Mouse (Mus musculus): Measurements from ENCODE around the gene Gm5105. TPM values are rescaled to one million over a fixed set of nuclear protein-coding genes. Genes with fewer than 3 reads are reported as not detected.

Gene Gm5105
- polyA plus RNA-seq, 1 experiment from 2014 or later, result 0.22 TPM

- WGBS, result 67% methylated on average over 4 of the region's 4 CpGs
- Histone ChIP-seq H3K9me3 (ENCODE audit: control insufficient read depth, low read length) (peaks cover 4% of the 10 kb centered on the region; the same call in 1 of the 2 replicates), H3K4me1 (ENCODE audit: control insufficient read depth, insufficient read depth, low read length) (0 out of 2 replicates have a peak, but pooled peaks cover 7% of the 10 kb centered on the region), H3K27me3 (ENCODE audit: control insufficient read depth, insufficient read depth, low read length) (no peaks in the 10 kb centered on the region), H3K9ac (ENCODE audit: low read depth, low read length) (no peak overlapping the region), H3K4me3 (ENCODE audit: low read length) (no peak overlapping the region), H3K36me3 (ENCODE audit: control insufficient read depth, insufficient read depth, low read length) (no peaks in the 10 kb centered on the region), H3K27ac (ENCODE audit: low read depth, low read length) (no peak overlapping the region), H3K4me2 (replicated peaks; ENCODE audit: low read depth, low read length) (no peak overlapping the region)
- ATAC-seq (ENCODE audit: low FRiP score, low TSS enrichment), result no peak
Observed at GRCm38 (mm10) chr3:138001865-138002264, 65.3 kb downstream of the Gm5105 start.

DNA sequence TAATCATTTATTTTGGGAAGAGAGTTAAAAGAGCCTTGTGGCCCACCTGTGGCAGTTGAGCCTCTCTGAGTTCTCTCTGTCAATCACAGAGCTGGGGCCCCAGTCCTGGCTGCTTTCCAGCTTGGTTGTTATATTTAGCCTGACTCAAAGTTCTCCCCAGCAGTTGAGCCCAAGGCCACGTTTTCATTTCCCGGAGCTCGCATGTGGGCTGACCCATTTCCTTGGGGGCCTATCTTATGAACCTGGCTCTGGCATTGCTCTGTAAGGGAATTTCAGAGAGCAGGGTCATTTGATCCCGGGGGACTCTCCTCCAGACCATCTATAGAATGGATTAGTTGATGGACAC is 66.5 kb downstream of the Gm5105 start:
- H3K4me2 ChIP-seq (replicated peaks; ENCODE audit: low read depth, low read length), result no peak overlapping the region
- H3K4me1 ChIP-seq (ENCODE audit: control insufficient read depth, insufficient read depth, low read length), result 0 out of 2 replicates have a peak, but pooled peaks cover 7% of the 10 kb centered on the region
- no peak overlapping the region for H3K9ac ChIP-seq (ENCODE audit: low read depth, low read length)
- H3K36me3 ChIP-seq (ENCODE audit: control insufficient read depth, insufficient read depth, low read length), result no peaks in the 10 kb centered on the region
- H3K4me3 ChIP-seq (ENCODE audit: low read length), result no peak overlapping the region
- no peaks in the 10 kb centered on the region for H3K27me3 ChIP-seq (ENCODE audit: control insufficient read depth, insufficient read depth, low read length)
- H3K9me3 ChIP-seq (ENCODE audit: control insufficient read depth, low read length), result peaks cover 4% of the 10 kb centered on the region; the same call in 1 of the 2 replicates
- WGBS, result 53% methylated on average over 4 of the region's 4 CpGs
- ATAC-seq (ENCODE audit: low FRiP score, low TSS enrichment), result peak; percentile 46; the same call in 1 of the 2 replicates
- H3K27ac ChIP-seq (ENCODE audit: low read depth, low read length), result no peak overlapping the region

GRCm38 (mm10) chr3:138000062-138000723 is 67.0 kb downstream of the Gm5105 start:
- no peaks in the 10 kb centered on the region for H3K36me3 ChIP-seq (ENCODE audit: control insufficient read depth, insufficient read depth, low read length)
- H3K4me3 ChIP-seq (ENCODE audit: low read length), result no peak overlapping the region
- no peak overlapping the region for H3K9ac ChIP-seq (ENCODE audit: low read depth, low read length)
- peaks cover 2% of the 10 kb centered on the region; the same call in 1 of the 2 replicates for H3K9me3 ChIP-seq (ENCODE audit: control insufficient read depth, low read length)
- no peak overlapping the region for H3K4me2 ChIP-seq (replicated peaks; ENCODE audit: low read depth, low read length)
- no peak for ATAC-seq (ENCODE audit: low FRiP score, low TSS enrichment)
- H3K27ac ChIP-seq (ENCODE audit: low read depth, low read length), result no peak overlapping the region
- WGBS, result 87% methylated on average over 8 of the region's 8 CpGs
- 0 out of 2 replicates have a peak, but pooled peaks cover 7% of the 10 kb centered on the region for H3K4me1 ChIP-seq (ENCODE audit: control insufficient read depth, insufficient read depth, low read length)
- no peaks in the 10 kb centered on the region for H3K27me3 ChIP-seq (ENCODE audit: control insufficient read depth, insufficient read depth, low read length)

DNA sequence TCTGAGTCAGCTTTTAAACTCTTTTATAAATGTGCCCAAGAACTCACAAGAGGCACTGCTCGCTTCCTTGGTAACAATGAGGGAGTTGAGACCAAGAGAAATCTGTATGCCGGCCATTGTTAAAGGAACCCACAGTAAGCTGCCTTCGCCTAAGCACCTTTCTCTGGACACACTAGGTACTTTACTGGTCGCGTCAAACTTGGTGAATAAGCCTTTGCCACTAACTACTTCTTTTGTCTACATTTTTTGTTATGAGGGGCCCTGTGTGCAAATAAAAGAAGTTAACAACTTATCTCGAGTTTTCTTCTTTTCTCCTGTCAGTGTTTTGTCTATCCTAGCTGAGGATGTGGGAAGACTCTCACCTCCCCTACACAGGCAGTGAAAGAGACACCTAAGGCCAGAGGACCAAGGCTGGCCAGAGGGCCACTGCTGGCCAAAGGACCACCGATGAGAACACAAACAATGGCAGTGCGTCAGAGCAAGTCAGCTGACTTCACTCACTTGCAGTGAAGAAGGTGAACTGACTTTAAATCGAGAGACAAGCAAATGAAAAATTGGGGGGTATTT is 67.9 kb downstream of the Gm5105 start:
- H3K4me1 ChIP-seq (ENCODE audit: control insufficient read depth, insufficient read depth, low read length), result 0 out of 2 replicates have a peak, but pooled peaks cover 7% of the 10 kb centered on the region
- H3K4me3 ChIP-seq (ENCODE audit: low read length), result no peak overlapping the region
- H3K9ac ChIP-seq (ENCODE audit: low read depth, low read length), result no peak overlapping the region
- no peaks in the 10 kb centered on the region for H3K36me3 ChIP-seq (ENCODE audit: control insufficient read depth, insufficient read depth, low read length)
- H3K27me3 ChIP-seq (ENCODE audit: control insufficient read depth, insufficient read depth, low read length), result no peaks in the 10 kb centered on the region
- H3K9me3 ChIP-seq (ENCODE audit: control insufficient read depth, low read length), result no peaks in the 10 kb centered on the region
- ATAC-seq (ENCODE audit: low FRiP score, low TSS enrichment), result no peak
- WGBS, result 91% methylated on average over 9 of the region's 9 CpGs
- H3K4me2 ChIP-seq (replicated peaks; ENCODE audit: low read depth, low read length), result no peak overlapping the region
- no peak overlapping the region for H3K27ac ChIP-seq (ENCODE audit: low read depth, low read length)

Other genes starting within 250 kb of the Gm5105 start
- 2,687 and 3,357 TPM in 2 replicates for gene H2afz, start 202.9 kb downstream of the Gm5105 start, polyA plus RNA-seq (2014; fragmentation: Nextera tagmentation; extraction: Ambion mirVana)
- 12.2 and 12.3 TPM in 2 replicates for gene Dnajb14, start 199.7 kb downstream of the Gm5105 start, polyA plus RNA-seq (2014; fragmentation: Nextera tagmentation; extraction: Ambion mirVana)
- gene Lamtor3, start 148.9 kb downstream of the Gm5105 start, polyA plus RNA-seq (2014; fragmentation: Nextera tagmentation; extraction: Ambion mirVana), result 111 TPM in 2 replicates
- 7.2 and 11.4 TPM in 2 replicates for gene Dapp1, start 85.8 kb downstream of the Gm5105 start, polyA plus RNA-seq (2014; fragmentation: Nextera tagmentation; extraction: Ambion mirVana)
- gene 1110002E22Rik, start 2.3 kb downstream of the Gm5105 start, polyA plus RNA-seq (2014; fragmentation: Nextera tagmentation; extraction: Ambion mirVana), result 0.38 and 0.39 TPM in 2 replicates
- 15.7 and 15.8 TPM in 2 replicates for gene Trmt10a, start 76.1 kb upstream of the Gm5105 start, polyA plus RNA-seq (2014; fragmentation: Nextera tagmentation; extraction: Ambion mirVana)
- 7.5 and 7.6 TPM in 2 replicates for gene Mttp, start 77.6 kb upstream of the Gm5105 start, polyA plus RNA-seq (2014; fragmentation: Nextera tagmentation; extraction: Ambion mirVana)
- 0.11 and 0.12 TPM in 2 replicates for gene 4930579F01Rik, start 126.4 kb upstream of the Gm5105 start, polyA plus RNA-seq (2014; fragmentation: Nextera tagmentation; extraction: Ambion mirVana)
- gene Adh7, start 150.4 kb upstream of the Gm5105 start, polyA plus RNA-seq (2014; fragmentation: Nextera tagmentation; extraction: Ambion mirVana), result 0.46 TPM in 1 of 2 replicates, not detected in the other
- gene Adh1, start 193.6 kb upstream of the Gm5105 start, polyA plus RNA-seq (2014; fragmentation: Nextera tagmentation; extraction: Ambion mirVana), result 18.6 and 20.4 TPM in 2 replicates
- not detected in 2 replicates for gene Adh6a, start 245.9 kb upstream of the Gm5105 start, polyA plus RNA-seq (2014; fragmentation: Nextera tagmentation; extraction: Ambion mirVana)